Mouse (Mus musculus): ENCODE measurements around the gene Naa35. TPM values are rescaled to one million over a fixed set of nuclear protein-coding genes. Genes with fewer than 3 reads are reported as not detected.
A peak's percentile ranks its signal among the peaks of the same experiment; 100 is the strongest.

Gene Naa35
- polyA plus RNA-seq, 1 experiment from 2014 or later = 128 TPM

DNA sequence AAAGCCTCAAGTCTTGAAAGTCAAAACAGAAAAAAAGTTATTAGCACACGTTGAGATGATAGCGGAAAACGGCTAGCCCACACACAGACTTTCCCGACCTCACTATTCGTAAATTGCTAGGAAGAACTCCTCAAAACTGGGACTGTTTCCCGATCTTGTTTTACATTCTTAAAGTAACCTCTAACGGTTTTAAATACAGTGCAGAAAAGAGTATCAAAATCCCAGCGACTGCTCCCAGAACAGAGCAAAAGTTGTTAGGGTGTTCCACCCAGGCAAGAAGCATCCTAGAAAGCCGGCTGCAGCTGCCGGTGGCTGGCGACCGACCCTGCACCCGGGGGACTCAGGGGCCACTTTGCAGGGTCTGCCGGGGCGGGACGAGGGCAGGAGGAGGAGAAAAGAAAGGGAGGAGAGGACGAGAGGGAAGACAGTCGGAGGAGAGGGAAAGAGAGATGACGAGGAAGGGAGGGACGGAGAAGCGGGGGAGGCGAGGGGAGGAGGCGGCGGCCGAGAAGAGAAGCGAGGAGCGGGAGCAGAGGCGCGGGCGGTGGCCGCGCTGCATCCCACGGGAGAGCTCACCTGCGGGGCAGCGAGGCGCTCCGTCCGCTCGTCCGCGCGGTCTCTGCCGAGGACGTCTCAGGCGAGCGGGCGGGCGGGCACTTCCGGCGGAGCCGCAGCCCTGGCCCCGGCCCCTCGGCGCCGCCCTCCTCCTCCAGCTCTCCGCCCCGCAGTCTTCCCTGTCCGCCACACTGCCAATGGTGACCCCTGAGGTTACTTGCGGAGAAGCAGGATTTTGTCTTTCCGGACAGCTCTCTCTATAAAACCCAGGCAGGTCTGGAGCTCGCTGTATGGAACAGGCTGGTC is 90.3 kb downstream of the Naa35 start, which contains the start of gene Golm1:
TSS of gene Golm1 (minus strand) at position 661 of the 861 bp plus-strand sequence.
- Histone ChIP-seq H3K27me3 (replicated peaks) (no peaks in the 10 kb centered on the region), H3K4me2 (replicated peaks) (peak within 1 kb of the TSS; percentile 64), H3K9ac (peak within 1 kb of the TSS; percentile 87), H3K4me3 (peak within 1 kb of the TSS; percentile 77), H3K4me1 (peaks cover 13% of the 10 kb centered on the region), H3K36me3 (no peaks in the 10 kb centered on the region), H3K27ac (peak within 1 kb of the TSS; percentile 84), H3K9me3 (no peaks in the 10 kb centered on the region)
- WGBS = under 1% methylated on average over 59 of the region's 61 CpGs
- ATAC-seq (ENCODE audit: low FRiP score, low read depth) = peak; percentile 51

GRCm38 (mm10) chr13:59676316-59677229 is 91.5 kb downstream of the Naa35 start:
- peaks cover 13% of the 10 kb centered on the region for H3K4me1 ChIP-seq
- H3K9me3 ChIP-seq = no peaks in the 10 kb centered on the region
- no peak overlapping the region for H3K4me2 ChIP-seq (replicated peaks)
- H3K27ac ChIP-seq = no peak overlapping the region
- H3K4me3 ChIP-seq = 0 out of 2 replicates have a peak overlapping the region, but pooled peaks have one; percentile 77
- no peak overlapping the region for H3K9ac ChIP-seq
- no peak for ATAC-seq (ENCODE audit: low FRiP score, low read depth)
- H3K36me3 ChIP-seq = no peaks in the 10 kb centered on the region
- no peaks in the 10 kb centered on the region for H3K27me3 ChIP-seq (replicated peaks)
- 84% methylated on average over 12 of the region's 12 CpGs for WGBS

- 60% methylated on average over 4 of the region's 4 CpGs for WGBS
- Histone ChIP-seq H3K9ac (no peak overlapping the region), H3K27me3 (replicated peaks) (no peaks in the 10 kb centered on the region), H3K4me3 (no peak overlapping the region), H3K4me2 (replicated peaks) (no peak overlapping the region), H3K4me1 (no peaks in the 10 kb centered on the region), H3K36me3 (no peaks in the 10 kb centered on the region), H3K9me3 (no peaks in the 10 kb centered on the region), H3K27ac (no peak overlapping the region)
- no peak for ATAC-seq (ENCODE audit: low FRiP score, low read depth)
These were observed 94.2 kb downstream of the Naa35 start for GRCm38 (mm10) chr13:59679306-59679705.

DNA sequence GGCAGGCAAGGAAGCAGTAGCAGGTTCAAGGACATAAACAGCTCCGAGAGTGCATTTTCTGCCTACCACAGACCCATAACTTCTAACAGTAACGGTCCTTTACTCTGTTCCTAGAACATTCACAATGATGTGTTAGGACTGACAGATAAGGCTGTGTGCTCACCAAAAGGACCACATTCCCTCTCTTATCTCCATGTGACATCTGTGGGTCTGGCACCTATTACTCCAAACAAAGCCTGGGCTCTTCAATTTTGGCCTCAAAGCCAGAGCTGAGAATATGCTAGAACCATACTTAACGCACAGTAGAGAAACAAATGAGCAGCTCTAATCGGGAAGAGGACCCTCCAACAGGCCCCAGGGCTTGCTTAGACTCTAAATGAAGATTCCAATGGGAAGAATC is 94.8 kb downstream of the Naa35 start:
- H3K4me3 ChIP-seq = no peak overlapping the region
- no peak overlapping the region for H3K9ac ChIP-seq
- ATAC-seq (ENCODE audit: low FRiP score, low read depth) = no peak
- H3K4me1 ChIP-seq = no peaks in the 10 kb centered on the region
- WGBS = 83% methylated on average over 4 of the region's 4 CpGs
- H3K27me3 ChIP-seq (replicated peaks) = no peaks in the 10 kb centered on the region
- no peak overlapping the region for H3K4me2 ChIP-seq (replicated peaks)
- no peaks in the 10 kb centered on the region for H3K9me3 ChIP-seq
- no peak overlapping the region for H3K27ac ChIP-seq
- H3K36me3 ChIP-seq = no peaks in the 10 kb centered on the region

DNA sequence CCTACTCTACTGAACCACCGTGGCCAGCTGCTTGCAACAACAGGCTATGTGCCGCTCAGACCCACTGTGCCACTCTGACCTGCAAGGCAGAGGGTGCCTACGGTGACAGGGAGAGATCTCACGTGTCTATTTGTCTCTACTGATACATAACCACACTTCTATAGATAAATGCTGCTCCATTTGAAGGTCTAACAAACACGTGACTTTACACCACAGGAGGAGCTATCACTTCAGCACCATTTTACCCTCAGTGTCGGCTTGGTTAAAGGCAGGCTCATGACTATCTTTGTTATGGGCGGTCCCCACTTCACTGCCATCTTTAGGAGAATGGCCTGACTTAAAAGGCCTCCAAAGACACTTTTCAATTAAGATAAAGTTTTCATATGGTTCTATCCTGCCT is 97.6 kb downstream of the Naa35 start:
- no peaks in the 10 kb centered on the region for H3K27me3 ChIP-seq (replicated peaks)
- no peaks in the 10 kb centered on the region for H3K36me3 ChIP-seq
- no peak overlapping the region for H3K4me3 ChIP-seq
- no peak overlapping the region for H3K4me2 ChIP-seq (replicated peaks)
- no peaks in the 10 kb centered on the region for H3K4me1 ChIP-seq
- H3K9me3 ChIP-seq = no peaks in the 10 kb centered on the region
- H3K9ac ChIP-seq = no peak overlapping the region
- no peak overlapping the region for H3K27ac ChIP-seq
- no peak for ATAC-seq (ENCODE audit: low FRiP score, low read depth)
- 30% methylated on average over 7 of the region's 7 CpGs for WGBS

- WGBS = 87% methylated on average over 3 of the region's 3 CpGs
- no peak overlapping the region for H3K4me3 ChIP-seq
- H3K27ac ChIP-seq = no peak overlapping the region
- no peaks in the 10 kb centered on the region for H3K4me1 ChIP-seq
- H3K9ac ChIP-seq = no peak overlapping the region
- H3K27me3 ChIP-seq (replicated peaks) = no peaks in the 10 kb centered on the region
- no peak overlapping the region for H3K4me2 ChIP-seq (replicated peaks)
- no peaks in the 10 kb centered on the region for H3K36me3 ChIP-seq
- no peak for ATAC-seq (ENCODE audit: low FRiP score, low read depth)
- H3K9me3 ChIP-seq = no peaks in the 10 kb centered on the region
These were observed 100.2 kb downstream of the Naa35 start for GRCm38 (mm10) chr13:59685236-59685635.

Other genes with a start within 250 kb of the Naa35 start
- 37.3 and 44.7 TPM in 2 replicates for gene Agtpbp1, start within 50 bp of the Naa35 start, polyA plus RNA-seq (2016; fragmentation: Nextera tagmentation; extraction: Ambion mirVana)
- gene Golm1, start 90.6 kb downstream of the Naa35 start, polyA plus RNA-seq (2016; fragmentation: Nextera tagmentation; extraction: Ambion mirVana) = 101 and 105 TPM in 2 replicates
- not detected in 2 replicates for gene 4921517D22Rik, start 108.8 kb downstream of the Naa35 start, polyA plus RNA-seq (2016; fragmentation: Nextera tagmentation; extraction: Ambion mirVana)
- gene Spata31d1a, start 125.1 kb downstream of the Naa35 start, polyA plus RNA-seq (2016; fragmentation: Nextera tagmentation; extraction: Ambion mirVana) = 0.06 TPM in 1 of 2 replicates, not detected in the other
- gene Spata31d1b, start 127.0 kb downstream of the Naa35 start, polyA plus RNA-seq (2016; fragmentation: Nextera tagmentation; extraction: Ambion mirVana) = not detected in 2 replicates
- not detected in 2 replicates for gene Spata31d1d, start 146.5 kb downstream of the Naa35 start, polyA plus RNA-seq (2016; fragmentation: Nextera tagmentation; extraction: Ambion mirVana)
- 0.09 TPM in 1 of 2 replicates, not detected in the other for gene 1700014D04Rik, start 161.5 kb downstream of the Naa35 start, polyA plus RNA-seq (2016; fragmentation: Nextera tagmentation; extraction: Ambion mirVana)
- gene Isca1, start 184.6 kb downstream of the Naa35 start, polyA plus RNA-seq (2016; fragmentation: Nextera tagmentation; extraction: Ambion mirVana) = 125 and 126 TPM in 2 replicates
- not detected in 2 replicates for gene Gm49354, start 197.0 kb downstream of the Naa35 start, polyA plus RNA-seq (2016; fragmentation: Nextera tagmentation; extraction: Ambion mirVana)
- gene Tut7, start 237.9 kb downstream of the Naa35 start, polyA plus RNA-seq (2016; fragmentation: Nextera tagmentation; extraction: Ambion mirVana) = 55.2 and 61.7 TPM in 2 replicates